Mouse (Mus musculus) heart, postnatal 14 days (tissue): Measurements from ENCODE around the gene Ank3. TPM values are rescaled to one million over a fixed set of nuclear protein-coding genes. Genes with fewer than 3 reads are reported as not detected.

ENCODE experiments used
- DNase-seq, 2 experiments: peaks; one replicate each; pipeline ENCODE4 v3.0.0; 2021 to 2022
- intact Hi-C: fragments of 180-260 bp; cut with DNase I; formaldehyde crosslinking; loops from one replicate; pipeline ENCODE4 v1.15.1; 2025
- total RNA-seq, 2 experiments: library from RNA; stranded (reverse); gene quantifications; 2 replicates each; pipeline ENCODE4 v1.2.3; 2021

The Ank3 gene
- total RNA-seq, 2 experiments from 2014 or later, result 78.4 to 78.6 TPM

GRCm38 (mm10) chr10:69690131-69690960 lies 291.8 kb downstream of the Ank3 start:
- intact Hi-C loops, result no loop called here
- no peak for DNase-seq

DNA sequence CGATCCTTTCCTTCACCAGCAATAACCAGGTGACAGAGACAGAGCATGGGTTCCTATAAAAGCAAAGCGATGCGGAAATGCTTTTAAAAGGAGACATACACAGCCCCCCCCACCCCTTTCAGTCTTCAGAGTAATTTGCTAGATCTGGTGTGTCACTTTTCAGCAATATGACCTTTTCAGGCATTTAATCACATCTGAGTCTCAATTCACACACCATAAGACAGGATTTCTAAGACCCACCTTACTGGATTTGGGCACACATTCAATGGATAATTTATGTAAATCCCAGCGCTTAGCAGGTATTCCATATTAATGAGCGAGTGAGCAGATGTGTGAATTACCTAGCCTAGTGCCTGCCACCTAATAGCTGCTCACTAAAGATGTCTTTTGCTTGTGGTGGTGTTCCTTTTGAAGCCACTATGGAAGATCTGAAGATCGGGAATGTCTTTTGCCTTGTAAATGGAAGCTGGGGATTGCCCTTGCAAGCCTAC lies 292.4 kb downstream of the Ank3 start:
- no peak for DNase-seq
- intact Hi-C loops, result no loop called here

DNA sequence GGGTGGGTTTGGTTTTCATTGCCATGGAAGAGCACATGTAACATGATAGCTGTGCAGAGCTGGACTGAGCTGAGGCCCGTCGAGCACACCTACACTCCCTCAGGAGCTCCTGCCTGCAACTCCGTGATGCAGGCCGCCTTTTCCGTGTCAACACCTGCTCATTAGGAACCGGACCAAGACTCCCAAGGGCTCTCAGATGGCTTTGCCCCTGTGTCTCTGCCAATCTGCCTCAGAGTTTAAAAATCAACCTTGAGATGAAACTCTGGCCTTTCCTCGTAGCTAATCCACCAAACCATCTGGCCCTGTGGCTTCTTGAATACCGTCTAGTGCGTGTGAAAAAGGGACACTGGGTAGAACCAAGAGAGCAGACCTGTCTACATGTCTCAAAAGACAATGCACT lies 297.4 kb downstream of the Ank3 start:
- intact Hi-C loops, result no loop called here
- DNase-seq, result no peak

GRCm38 (mm10) chr10:69698699-69699098 lies 300.1 kb downstream of the Ank3 start:
- no peak for DNase-seq
- intact Hi-C loops, result no loop called here

- intact Hi-C loops, result no loop called here
- no peak for DNase-seq
These were observed 302.7 kb downstream of the Ank3 start for GRCm38 (mm10) chr10:69701226-69701625.

DNA sequence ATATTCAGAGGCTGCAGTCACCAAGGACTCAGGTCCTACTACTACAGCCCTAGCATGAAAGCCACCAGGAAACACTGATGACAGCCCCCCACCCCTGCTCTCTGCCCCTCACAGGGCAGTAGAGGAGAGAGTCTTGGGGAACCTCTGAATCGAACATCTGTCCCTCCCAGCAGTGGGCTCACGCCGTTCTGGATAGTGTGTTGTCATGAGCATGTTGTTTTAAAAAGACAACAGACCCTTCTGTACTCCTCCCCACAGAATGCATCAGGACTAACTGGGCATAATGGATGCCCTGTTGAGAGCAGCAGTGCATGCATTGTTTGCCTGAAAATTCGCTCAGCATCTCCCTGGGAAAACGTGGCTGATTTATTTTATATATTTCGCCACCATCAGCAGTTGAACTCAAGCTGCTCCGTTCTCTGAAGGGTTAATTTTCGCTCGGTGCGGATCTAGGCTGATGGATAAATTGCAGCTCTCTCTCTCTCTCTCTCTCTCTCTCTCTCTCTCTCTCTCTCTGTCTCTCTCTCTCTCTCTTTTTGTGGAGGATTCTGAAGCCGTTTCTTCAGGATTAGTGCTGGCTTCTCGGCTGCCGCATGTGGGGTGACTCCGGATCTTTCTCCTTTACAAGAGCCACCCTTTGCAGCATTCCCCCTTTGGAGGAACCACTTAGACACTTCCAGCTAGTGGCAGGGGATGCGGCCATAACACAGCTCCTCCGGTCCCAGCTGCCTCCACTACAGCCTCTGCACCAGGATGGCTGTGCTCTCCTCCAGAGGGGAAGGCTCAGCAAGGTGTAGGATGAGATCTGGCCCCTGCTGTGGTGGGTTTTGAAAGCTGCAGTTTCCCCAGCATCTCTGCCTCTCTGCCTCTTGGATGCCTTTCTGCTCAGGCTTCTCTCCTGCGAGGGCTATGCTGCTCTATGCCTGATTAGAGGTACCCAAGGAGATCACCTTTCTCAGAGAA lies 307.5 kb downstream of the Ank3 start:
- intact Hi-C loops, result no loop called here
- DNase-seq, result no peak

- no peak for DNase-seq
- intact Hi-C loops, result no loop called here
These were observed 308.5 kb downstream of the Ank3 start for GRCm38 (mm10) chr10:69706851-69707788.

DNA sequence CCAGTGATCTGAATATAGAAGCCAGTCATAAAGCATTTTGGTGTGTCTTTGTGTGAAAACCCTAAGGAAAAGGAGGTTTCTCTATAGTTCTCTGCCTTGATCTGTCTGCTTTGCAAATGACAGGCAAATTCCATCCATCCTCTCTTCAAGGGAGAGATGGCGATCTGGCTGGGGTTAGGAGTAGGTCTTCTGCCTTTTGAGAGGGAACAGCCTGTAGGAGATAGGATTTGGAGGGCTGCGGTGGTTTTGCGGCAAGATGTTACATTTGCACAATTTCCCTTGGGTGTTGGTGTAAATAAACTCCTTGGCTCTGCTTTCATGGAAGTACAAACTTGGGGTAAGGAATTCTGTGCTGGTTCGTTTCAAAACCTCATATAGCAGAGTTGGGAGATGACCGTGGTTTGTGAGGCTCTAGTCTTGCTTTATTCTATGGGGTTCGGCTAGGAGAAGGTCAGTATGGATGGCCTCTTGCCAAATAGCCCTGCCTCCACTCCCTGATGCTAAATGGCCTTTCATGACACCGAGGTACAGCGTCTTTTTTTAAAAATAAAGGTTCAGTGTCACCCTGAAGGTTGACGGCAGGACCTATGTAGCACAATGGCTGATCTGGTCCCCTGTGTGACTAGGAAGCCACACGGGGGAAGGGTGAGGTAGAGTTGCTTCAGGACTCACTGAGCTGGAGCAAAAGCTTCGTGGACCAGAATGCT lies 309.4 kb downstream of the Ank3 start:
- intact Hi-C loops, result no loop called here

GRCm38 (mm10) chr10:69709631-69710030 lies 311.1 kb downstream of the Ank3 start:
- intact Hi-C loops, result no loop called here
- peak; percentile 13 to 41 for DNase-seq

More for the DNA sequence above, 309.4 kb downstream of the Ank3 start:
- no peak for DNase-seq

- intact Hi-C loops, result no loop called here
- DNase-seq, result no peak
These were observed 312.2 kb downstream of the Ank3 start for GRCm38 (mm10) chr10:69710802-69711201.

DNA sequence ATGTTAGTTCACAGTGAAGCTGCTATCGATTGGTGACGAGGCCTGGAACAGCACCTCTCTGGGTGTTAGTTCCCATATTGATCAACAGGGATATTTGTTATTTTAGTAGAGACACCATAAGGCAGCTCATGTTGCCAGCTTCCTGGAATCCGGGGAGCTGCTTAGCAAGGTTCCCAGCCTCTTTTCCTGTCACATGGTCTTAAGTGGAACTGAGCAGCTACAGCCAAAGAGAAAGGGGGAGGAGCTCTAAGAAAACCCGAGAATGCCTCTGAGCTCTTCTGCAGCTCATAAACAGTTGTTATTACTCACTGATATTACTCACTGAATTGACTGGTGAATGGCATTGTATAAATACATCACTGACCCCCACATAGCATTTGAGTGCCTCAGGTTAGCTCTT lies 318.3 kb downstream of the Ank3 start:
- intact Hi-C loops, result no loop called here
- DNase-seq, result no peak

DNA sequence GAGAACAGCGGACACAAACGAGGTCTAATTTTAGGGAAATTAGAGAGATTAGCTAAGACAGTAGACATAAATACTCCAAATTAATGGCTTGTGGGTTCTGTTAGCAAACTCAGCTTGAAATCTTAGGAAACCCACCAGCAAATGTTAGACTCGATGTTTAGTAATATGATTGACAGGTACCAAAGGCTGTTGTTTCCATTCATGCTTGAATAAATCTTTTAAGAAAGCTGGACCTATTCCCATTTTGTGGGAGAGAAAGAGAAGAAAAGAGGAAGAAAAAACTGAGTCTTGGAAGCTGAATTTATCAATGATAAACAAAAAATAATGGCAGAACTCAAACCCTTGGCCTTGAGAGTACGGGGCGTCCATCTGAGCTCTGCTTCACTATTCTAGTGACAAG lies 320.8 kb downstream of the Ank3 start:
- intact Hi-C loops, result no loop called here
- no peak for DNase-seq

- intact Hi-C loops, result no loop called here
- no peak for DNase-seq
These were observed 321.4 kb downstream of the Ank3 start for GRCm38 (mm10) chr10:69719901-69720415.

DNA sequence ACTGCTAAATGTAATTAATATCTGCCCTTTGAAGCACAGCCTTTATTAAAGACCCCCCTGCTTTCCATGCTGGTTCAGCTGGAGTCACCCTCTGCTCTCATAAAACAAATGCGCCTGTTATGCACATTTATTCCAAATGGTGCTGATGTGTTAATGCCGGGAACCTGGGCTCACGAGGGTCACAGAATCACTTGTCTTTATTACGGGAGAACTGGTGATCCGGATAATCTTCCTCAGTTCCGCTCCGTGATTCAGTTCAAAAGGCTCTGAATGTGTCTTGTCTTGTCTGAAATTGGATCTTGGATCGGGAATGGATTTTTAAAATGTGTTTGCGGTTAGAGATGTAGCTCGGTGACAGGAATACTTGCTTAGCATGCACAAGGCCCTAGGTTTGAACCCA lies 321.9 kb downstream of the Ank3 start:
- intact Hi-C loops, result no loop called here
- no peak for DNase-seq

- DNase-seq, result no peak
- intact Hi-C loops, result no loop called here
These were observed 322.4 kb downstream of the Ank3 start for GRCm38 (mm10) chr10:69720899-69721490.

DNA sequence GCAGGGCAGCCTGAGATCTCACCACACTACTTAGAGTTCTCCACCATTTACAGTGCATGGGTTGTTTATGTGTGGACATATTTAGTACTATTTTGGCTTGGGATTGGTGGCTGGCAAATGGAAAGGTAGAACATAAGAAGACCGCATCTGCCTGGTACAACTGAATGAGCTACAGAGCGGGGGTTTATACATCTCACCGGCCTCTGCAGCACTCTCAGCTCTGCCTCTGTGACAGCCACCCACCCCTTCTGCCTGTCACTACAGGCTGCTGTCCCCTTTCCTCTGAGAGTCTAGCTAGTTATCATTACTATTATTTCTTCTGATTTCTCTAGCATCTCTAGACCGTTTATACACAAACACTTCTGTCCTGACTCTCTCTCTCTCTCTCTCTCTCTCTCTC lies 325.6 kb downstream of the Ank3 start:
- intact Hi-C loops, result no loop called here
- DNase-seq, result no peak

DNA sequence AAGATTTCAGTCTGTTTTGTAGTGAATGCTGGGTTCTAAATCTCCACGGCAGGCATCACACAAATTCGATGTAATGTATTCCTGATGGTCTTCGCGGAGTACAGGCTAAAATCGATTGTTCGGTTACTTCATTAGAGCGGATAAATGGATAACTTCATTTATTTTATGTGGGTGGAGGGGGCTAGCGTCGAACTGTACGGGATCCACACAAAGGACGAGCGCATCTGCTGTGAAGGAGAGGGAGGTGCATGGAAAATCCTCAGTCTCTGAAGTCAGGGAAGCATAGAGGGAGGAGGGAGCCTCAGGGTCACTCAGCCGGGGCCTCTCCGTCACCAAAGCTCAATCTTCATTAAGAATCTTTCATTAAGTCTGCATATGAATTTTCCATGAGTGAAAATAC lies 326.5 kb downstream of the Ank3 start:
- intact Hi-C loops, result no loop called here
- DNase-seq, result no peak

DNA sequence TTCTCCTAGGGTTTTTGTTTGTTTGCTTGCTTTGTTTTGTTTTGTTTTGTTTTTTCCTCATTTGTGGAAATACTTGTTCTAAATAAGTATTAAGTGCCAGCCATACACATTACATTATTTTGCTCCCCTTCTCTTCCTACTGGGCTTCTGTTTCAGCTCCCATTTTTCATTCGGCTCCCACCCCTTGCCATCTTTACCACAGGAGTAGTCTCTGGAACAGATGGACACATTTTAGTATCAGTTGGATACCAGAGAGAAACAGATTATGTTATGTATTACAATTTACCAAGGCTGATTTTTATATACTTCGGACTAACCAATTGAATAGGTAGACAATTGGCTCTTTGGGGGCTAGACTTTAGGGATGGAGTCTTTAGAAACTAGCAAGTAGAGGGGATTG lies 327.7 kb downstream of the Ank3 start:
- DNase-seq, result no peak
- intact Hi-C loops, result no loop called here

DNA sequence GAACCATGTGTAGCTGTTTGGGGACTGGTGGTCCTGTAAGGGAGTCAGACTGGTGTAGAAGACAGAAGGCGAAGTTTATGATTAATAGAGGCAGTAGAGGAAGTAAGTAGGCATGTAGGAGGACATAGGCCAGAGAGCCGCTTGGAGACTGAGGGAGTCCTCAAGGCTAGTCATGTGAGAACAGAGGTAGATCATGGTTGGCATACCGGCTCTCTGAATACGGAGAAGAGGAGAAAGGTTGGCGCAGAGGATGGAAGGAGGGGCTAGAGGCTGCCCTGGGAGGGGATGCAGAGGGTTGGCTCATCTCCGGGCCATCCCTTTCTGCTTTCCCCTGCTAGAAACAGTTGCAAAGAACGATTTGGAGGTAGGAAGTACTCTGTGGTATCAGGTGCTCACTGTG lies 328.2 kb downstream of the Ank3 start:
- intact Hi-C loops, result no loop called here

More for the DNA sequence above, 328.2 kb downstream of the Ank3 start:
- no peak for DNase-seq
